Mouse (Mus musculus): ENCODE measurements around the gene Grik1. TPM values are rescaled to one million over a fixed set of nuclear protein-coding genes. Genes with fewer than 3 reads are reported as not detected.

Gene Grik1
- polyA plus RNA-seq, 2 experiments from 2014 or later, result not detected

GRCm38 (mm10) chr16:88142136-88142535 lies 147.9 kb downstream of the Grik1 start:
- ATAC-seq, result no peak

- ATAC-seq, result no peak
These were observed 148.5 kb downstream of the Grik1 start for GRCm38 (mm10) chr16:88141594-88141993.

- no peak for ATAC-seq
These were observed 151.2 kb downstream of the Grik1 start for GRCm38 (mm10) chr16:88138913-88139312.

GRCm38 (mm10) chr16:88132919-88133318 lies 157.1 kb downstream of the Grik1 start:
- ATAC-seq, result no peak

- no peak for ATAC-seq
These were observed 159.0 kb downstream of the Grik1 start for GRCm38 (mm10) chr16:88131103-88131502.

GRCm38 (mm10) chr16:88125098-88125497 lies 165.0 kb downstream of the Grik1 start:
- no peak for ATAC-seq

GRCm38 (mm10) chr16:88112551-88113138 lies 177.4 kb downstream of the Grik1 start:
- no peak for ATAC-seq

GRCm38 (mm10) chr16:88111459-88111858 lies 178.6 kb downstream of the Grik1 start:
- no peak for ATAC-seq

GRCm38 (mm10) chr16:88094206-88094789 lies 195.8 kb downstream of the Grik1 start:
- no peak for ATAC-seq

- no peak for ATAC-seq
These were observed 202.8 kb downstream of the Grik1 start for GRCm38 (mm10) chr16:88087280-88087679.

- ATAC-seq, result no peak
These were observed 215.3 kb downstream of the Grik1 start for GRCm38 (mm10) chr16:88074716-88075115.

GRCm38 (mm10) chr16:88060936-88061335 lies 229.1 kb downstream of the Grik1 start:
- no peak for ATAC-seq

GRCm38 (mm10) chr16:88048121-88048520 lies 241.9 kb downstream of the Grik1 start:
- ATAC-seq, result no peak

- ATAC-seq, result no peak
These were observed 245.7 kb downstream of the Grik1 start for GRCm38 (mm10) chr16:88044321-88044720.

- ATAC-seq, result no peak
These were observed 247.6 kb downstream of the Grik1 start for GRCm38 (mm10) chr16:88042458-88042857.

GRCm38 (mm10) chr16:88038503-88039091 lies 251.5 kb downstream of the Grik1 start:
- ATAC-seq, result no peak

- ATAC-seq, result no peak
These were observed 301.3 kb downstream of the Grik1 start for GRCm38 (mm10) chr16:87988805-87989204.

- no peak for ATAC-seq
These were observed 305.7 kb downstream of the Grik1 start for GRCm38 (mm10) chr16:87984201-87984870.

GRCm38 (mm10) chr16:87974076-87974443 lies 316.0 kb downstream of the Grik1 start:
- no peak for ATAC-seq

- no peak for ATAC-seq
These were observed 316.5 kb downstream of the Grik1 start for GRCm38 (mm10) chr16:87973394-87974075.

- no peak for ATAC-seq
These were observed 318.2 kb downstream of the Grik1 start for GRCm38 (mm10) chr16:87971911-87972310.

GRCm38 (mm10) chr16:87969936-87970335 lies 320.1 kb downstream of the Grik1 start:
- no peak for ATAC-seq

- no peak for ATAC-seq
These were observed 328.6 kb downstream of the Grik1 start for GRCm38 (mm10) chr16:87961419-87961818.
